Mouse (Mus musculus): ENCODE data around the gene Arhgef17. TPM values are rescaled to one million over a fixed set of nuclear protein-coding genes. Genes with fewer than 3 reads are reported as not detected.

The Arhgef17 gene
- polyA plus RNA-seq, 1 experiment from 2014 or later = 8.2 TPM

GRCm38 (mm10) chr7:100906029-100906789, 25.7 kb downstream of the Arhgef17 start:
- peaks cover 38% of the 10 kb centered on the region for H3K4me1 ChIP-seq (replicated peaks)
- H3K36me3 ChIP-seq = peaks cover 45% of the 10 kb centered on the region
- 92% methylated on average over 10 of the region's 10 CpGs for WGBS
- no peak for DNase-seq (ENCODE audit: low spot score)
- no peak overlapping the region for H3K27ac ChIP-seq
- H3K27me3 ChIP-seq (ENCODE audit: insufficient read depth, poor library complexity, severe bottlenecking) = no peaks in the 10 kb centered on the region
- H3K9me3 ChIP-seq = no peaks in the 10 kb centered on the region
- H3K4me3 ChIP-seq = no peak overlapping the region

- H3K36me3 ChIP-seq = peaks cover 43% of the 10 kb centered on the region
- no peaks in the 10 kb centered on the region for H3K9me3 ChIP-seq
- no peak overlapping the region for H3K4me3 ChIP-seq
- H3K27me3 ChIP-seq (ENCODE audit: insufficient read depth, poor library complexity, severe bottlenecking) = no peaks in the 10 kb centered on the region
- DNase-seq (ENCODE audit: low spot score) = no peak
- 92% methylated on average over 7 of the region's 7 CpGs for WGBS
- no peak overlapping the region for H3K27ac ChIP-seq
- peaks cover 26% of the 10 kb centered on the region for H3K4me1 ChIP-seq (replicated peaks)
Observed at GRCm38 (mm10) chr7:100905037-100905436, 26.9 kb downstream of the Arhgef17 start.

- Histone ChIP-seq H3K36me3 (peaks cover 39% of the 10 kb centered on the region), H3K27ac (no peak overlapping the region)
- 92% methylated on average over 5 of the region's 5 CpGs for WGBS
Observed at GRCm38 (mm10) chr7:100904612-100905011, 27.3 kb downstream of the Arhgef17 start.

GRCm38 (mm10) chr7:100902451-100903137, 29.3 kb downstream of the Arhgef17 start:
- no peak overlapping the region for H3K4me3 ChIP-seq
- no peaks in the 10 kb centered on the region for H3K9me3 ChIP-seq
- H3K27me3 ChIP-seq (ENCODE audit: insufficient read depth, poor library complexity, severe bottlenecking) = no peaks in the 10 kb centered on the region
- peaks cover 2% of the 10 kb centered on the region for H3K4me1 ChIP-seq (replicated peaks)
- H3K36me3 ChIP-seq = peaks cover 35% of the 10 kb centered on the region
- no peak overlapping the region for H3K27ac ChIP-seq
- 79% methylated on average over 9 of the region's 9 CpGs for WGBS
- DNase-seq (ENCODE audit: low spot score) = no peak

More at GRCm38 (mm10) chr7:100904612-100905011, 27.3 kb downstream of the Arhgef17 start:
- Histone ChIP-seq H3K4me3 (no peak overlapping the region), H3K9me3 (no peaks in the 10 kb centered on the region), H3K4me1 (replicated peaks) (peaks cover 22% of the 10 kb centered on the region), H3K27me3 (ENCODE audit: insufficient read depth, poor library complexity, severe bottlenecking) (no peaks in the 10 kb centered on the region)
- no peak for DNase-seq (ENCODE audit: low spot score)

- H3K4me1 ChIP-seq (replicated peaks) = peaks cover 27% of the 10 kb centered on the region
- H3K4me3 ChIP-seq = no peak overlapping the region
- DNase-seq (ENCODE audit: low spot score) = no peak
- peaks cover 19% of the 10 kb centered on the region for H3K36me3 ChIP-seq
- no peaks in the 10 kb centered on the region for H3K9me3 ChIP-seq
- 83% methylated on average over 5 of the region's 5 CpGs for WGBS
- peaks cover 3% of the 10 kb centered on the region; the same call in 1 of the 2 replicates for H3K27me3 ChIP-seq (ENCODE audit: insufficient read depth, poor library complexity, severe bottlenecking)
- no peak overlapping the region for H3K27ac ChIP-seq
Observed at GRCm38 (mm10) chr7:100897828-100898227, 34.1 kb downstream of the Arhgef17 start.

GRCm38 (mm10) chr7:100894833-100895226, 37.1 kb downstream of the Arhgef17 start:
- Histone ChIP-seq H3K9me3 (no peaks in the 10 kb centered on the region), H3K27me3 (ENCODE audit: insufficient read depth, poor library complexity, severe bottlenecking) (peaks cover 3% of the 10 kb centered on the region; the same call in 1 of the 2 replicates), H3K4me1 (replicated peaks) (peaks cover 42% of the 10 kb centered on the region), H3K27ac (peak overlapping the region; percentile 83), H3K36me3 (peaks cover 28% of the 10 kb centered on the region), H3K4me3 (peak overlapping the region; percentile 65)
- WGBS = 4% methylated on average over 12 of the region's 12 CpGs
- DNase-seq (ENCODE audit: low spot score) = no peak

GRCm38 (mm10) chr7:100894057-100894832, 37.7 kb downstream of the Arhgef17 start:
- H3K4me3 ChIP-seq = peak overlapping the region; percentile 65
- H3K27ac ChIP-seq = peak overlapping the region; percentile 83
- peak; percentile 45 for DNase-seq (ENCODE audit: low spot score)
- 3% methylated on average over 53 of the region's 53 CpGs for WGBS
- H3K27me3 ChIP-seq (ENCODE audit: insufficient read depth, poor library complexity, severe bottlenecking) = peaks cover 3% of the 10 kb centered on the region; the same call in 1 of the 2 replicates
- H3K4me1 ChIP-seq (replicated peaks) = peaks cover 42% of the 10 kb centered on the region
- peaks cover 34% of the 10 kb centered on the region for H3K36me3 ChIP-seq
- no peaks in the 10 kb centered on the region for H3K9me3 ChIP-seq

- Histone ChIP-seq H3K27me3 (ENCODE audit: insufficient read depth, poor library complexity, severe bottlenecking) (peaks cover 3% of the 10 kb centered on the region; the same call in 1 of the 2 replicates), H3K4me1 (replicated peaks) (peaks cover 42% of the 10 kb centered on the region), H3K9me3 (no peaks in the 10 kb centered on the region), H3K27ac (peak overlapping the region; percentile 83), H3K36me3 (peaks cover 42% of the 10 kb centered on the region), H3K4me3 (peak overlapping the region; percentile 65)
- WGBS = 53% methylated on average over 20 of the region's 20 CpGs
- DNase-seq (ENCODE audit: low spot score) = no peak
Observed at GRCm38 (mm10) chr7:100893249-100894056, 38.5 kb downstream of the Arhgef17 start.

- Histone ChIP-seq H3K36me3 (peaks cover 80% of the 10 kb centered on the region), H3K4me3 (no peak overlapping the region), H3K27me3 (ENCODE audit: insufficient read depth, poor library complexity, severe bottlenecking) (no peaks in the 10 kb centered on the region), H3K27ac (no peak overlapping the region), H3K4me1 (replicated peaks) (0 out of 2 replicates have a peak, but pooled peaks cover 2% of the 10 kb centered on the region), H3K9me3 (no peaks in the 10 kb centered on the region)
- WGBS = 36% methylated on average over 3 of the region's 3 CpGs
- DNase-seq (ENCODE audit: low spot score) = peak; percentile 55
Observed at GRCm38 (mm10) chr7:100886535-100886934, 45.4 kb downstream of the Arhgef17 start.

- DNase-seq (ENCODE audit: low spot score) = no peak
- 93% methylated on average over 4 of the region's 4 CpGs for WGBS
- no peaks in the 10 kb centered on the region for H3K27me3 ChIP-seq (ENCODE audit: insufficient read depth, poor library complexity, severe bottlenecking)
- no peaks in the 10 kb centered on the region for H3K9me3 ChIP-seq
- H3K4me1 ChIP-seq (replicated peaks) = peaks cover 6% of the 10 kb centered on the region
- peaks cover 82% of the 10 kb centered on the region for H3K36me3 ChIP-seq
- H3K27ac ChIP-seq = no peak overlapping the region
- no peak overlapping the region for H3K4me3 ChIP-seq
Observed at GRCm38 (mm10) chr7:100884460-100884859, 47.4 kb downstream of the Arhgef17 start.

GRCm38 (mm10) chr7:100881950-100882349, 50.0 kb downstream of the Arhgef17 start:
- peaks cover 89% of the 10 kb centered on the region for H3K36me3 ChIP-seq
- peaks cover 8% of the 10 kb centered on the region for H3K4me1 ChIP-seq (replicated peaks)
- H3K27ac ChIP-seq = no peak overlapping the region
- H3K9me3 ChIP-seq = no peaks in the 10 kb centered on the region
- H3K27me3 ChIP-seq (ENCODE audit: insufficient read depth, poor library complexity, severe bottlenecking) = no peaks in the 10 kb centered on the region
- no peak overlapping the region for H3K4me3 ChIP-seq
- WGBS = 91% methylated on average over 4 of the region's 4 CpGs
- DNase-seq (ENCODE audit: low spot score) = no peak

GRCm38 (mm10) chr7:100881531-100881930, 50.4 kb downstream of the Arhgef17 start:
- Histone ChIP-seq H3K27ac (no peak overlapping the region), H3K27me3 (ENCODE audit: insufficient read depth, poor library complexity, severe bottlenecking) (no peaks in the 10 kb centered on the region), H3K4me3 (no peak overlapping the region), H3K36me3 (peaks cover 93% of the 10 kb centered on the region), H3K9me3 (no peaks in the 10 kb centered on the region), H3K4me1 (replicated peaks) (peaks cover 8% of the 10 kb centered on the region)
- no peak for DNase-seq (ENCODE audit: low spot score)
- 89% methylated on average over 9 of the region's 9 CpGs for WGBS

All from hindbrain, embryonic 10.5 days (tissue).